Mouse (Mus musculus): Measurements from ENCODE around the gene Atp5b.
"Not testable (repeated sequence)": the region's sequence is repeated elsewhere in the genome, so short reads cannot be mapped to it uniquely, and the experiment has no call there.

The Atp5b gene

GRCm38 (mm10) chr10:128082880-128083421 is at the start of gene Atp5b:
TSS of gene Atp5b (plus strand) at chr10:128083273.
- peak; percentile 100 for DNase-seq (ENCODE audit: low read depth, low spot score)

DNA sequence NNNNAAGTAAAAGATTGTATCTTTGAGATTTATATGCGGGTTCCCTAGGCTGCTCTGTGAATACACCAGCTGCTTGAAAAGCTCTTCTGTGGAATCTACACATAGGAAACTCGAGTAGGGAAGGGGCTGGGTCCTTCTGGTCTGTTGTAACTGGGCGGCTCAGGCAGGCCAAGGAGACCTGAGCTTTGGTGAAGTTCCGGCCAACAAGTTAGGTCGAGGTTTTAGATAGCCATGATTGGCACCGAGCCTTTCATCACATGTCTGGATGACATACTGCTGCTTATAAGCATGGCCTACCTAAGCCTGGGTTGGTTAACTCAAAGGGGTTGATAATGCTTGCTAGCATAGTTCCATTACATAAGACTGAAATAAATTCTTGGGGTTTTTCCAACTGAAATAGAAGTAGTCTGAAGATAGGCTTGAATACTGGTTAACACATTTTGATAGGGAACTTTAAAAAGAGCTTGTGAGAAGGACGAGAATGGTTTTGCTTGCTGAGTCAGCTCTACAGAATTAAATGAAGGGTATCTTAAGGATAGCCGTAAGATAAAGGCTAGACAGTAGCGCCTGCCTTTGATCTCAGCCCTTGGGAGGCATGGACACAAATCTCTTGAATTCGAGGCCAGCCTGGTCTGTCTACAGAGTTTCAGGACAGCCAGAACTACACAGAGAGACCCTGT is 46.2 kb upstream of the Atp5b start:
- no peak for DNase-seq (ENCODE audit: low read depth, low spot score)

- no peak for DNase-seq (ENCODE audit: low read depth, low spot score)
Observed at GRCm38 (mm10) chr10:128037921-128038320, 45.2 kb upstream of the Atp5b start.

DNA sequence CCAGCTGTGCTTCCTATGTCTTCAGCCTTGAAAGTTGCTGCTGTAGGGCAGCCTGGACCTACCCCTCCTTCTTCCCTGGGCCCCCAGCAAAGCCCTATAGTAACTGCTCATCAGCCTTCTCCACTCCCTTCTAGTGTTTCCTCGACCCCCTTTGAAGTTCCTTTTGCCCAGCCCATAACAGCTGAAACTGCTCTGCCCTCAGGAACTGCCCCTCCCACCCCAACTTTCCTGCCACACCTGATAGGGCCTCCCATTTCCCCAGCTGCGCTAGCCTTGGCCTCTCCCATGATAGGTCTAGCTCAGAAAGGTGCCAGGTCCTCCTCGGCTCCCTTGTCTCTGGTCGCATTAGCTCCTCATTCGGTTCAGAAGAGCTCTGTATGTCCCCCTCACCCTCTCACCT is 43.9 kb upstream of the Atp5b start:
- DNase-seq (ENCODE audit: low read depth, low spot score): no peak

- no peak for DNase-seq (ENCODE audit: low read depth, low spot score)
Observed at GRCm38 (mm10) chr10:128039858-128040257, 43.2 kb upstream of the Atp5b start.

GRCm38 (mm10) chr10:128040293-128040692 is 42.8 kb upstream of the Atp5b start:
- DNase-seq (ENCODE audit: low read depth, low spot score): no peak

DNA sequence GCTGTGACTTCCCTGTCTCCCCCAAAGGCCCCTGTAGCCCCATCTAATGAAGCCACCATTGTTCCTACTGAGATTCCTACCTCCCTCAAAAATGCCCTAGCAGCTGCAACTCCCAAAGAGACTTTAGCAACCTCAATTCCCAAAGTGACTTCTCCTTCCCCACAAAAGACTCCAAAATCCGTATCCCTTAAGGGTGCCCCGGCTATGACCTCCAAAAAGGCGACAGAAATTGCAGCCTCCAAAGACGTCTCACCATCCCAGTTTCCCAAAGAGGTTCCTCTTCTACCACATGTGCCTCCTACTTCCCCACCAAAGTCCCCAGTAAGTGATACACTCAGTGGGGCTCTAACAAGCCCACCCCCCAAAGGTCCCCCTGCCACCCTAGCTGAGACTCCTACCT is 41.4 kb upstream of the Atp5b start:
- no peak for DNase-seq (ENCODE audit: low read depth, low spot score)

DNA sequence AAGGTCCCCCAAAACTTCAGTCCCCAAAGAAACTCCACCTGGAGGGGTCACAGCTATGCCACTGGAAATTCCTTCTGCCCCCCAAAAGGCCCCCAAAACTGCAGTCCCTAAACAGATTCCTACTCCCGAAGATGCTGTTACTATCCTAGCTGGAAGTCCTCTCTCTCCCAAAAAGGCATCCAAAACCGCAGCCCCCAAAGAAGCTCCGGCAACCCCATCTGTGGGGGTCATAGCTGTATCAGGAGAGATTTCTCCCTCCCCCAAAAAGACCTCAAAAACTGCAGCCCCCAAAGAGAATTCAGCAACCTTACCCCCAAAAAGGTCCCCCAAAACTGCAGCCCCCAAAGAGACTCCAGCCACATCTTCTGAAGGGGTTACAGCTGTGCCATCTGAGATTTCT is 40.6 kb upstream of the Atp5b start:
- DNase-seq (ENCODE audit: low read depth, low spot score): no peak

DNA sequence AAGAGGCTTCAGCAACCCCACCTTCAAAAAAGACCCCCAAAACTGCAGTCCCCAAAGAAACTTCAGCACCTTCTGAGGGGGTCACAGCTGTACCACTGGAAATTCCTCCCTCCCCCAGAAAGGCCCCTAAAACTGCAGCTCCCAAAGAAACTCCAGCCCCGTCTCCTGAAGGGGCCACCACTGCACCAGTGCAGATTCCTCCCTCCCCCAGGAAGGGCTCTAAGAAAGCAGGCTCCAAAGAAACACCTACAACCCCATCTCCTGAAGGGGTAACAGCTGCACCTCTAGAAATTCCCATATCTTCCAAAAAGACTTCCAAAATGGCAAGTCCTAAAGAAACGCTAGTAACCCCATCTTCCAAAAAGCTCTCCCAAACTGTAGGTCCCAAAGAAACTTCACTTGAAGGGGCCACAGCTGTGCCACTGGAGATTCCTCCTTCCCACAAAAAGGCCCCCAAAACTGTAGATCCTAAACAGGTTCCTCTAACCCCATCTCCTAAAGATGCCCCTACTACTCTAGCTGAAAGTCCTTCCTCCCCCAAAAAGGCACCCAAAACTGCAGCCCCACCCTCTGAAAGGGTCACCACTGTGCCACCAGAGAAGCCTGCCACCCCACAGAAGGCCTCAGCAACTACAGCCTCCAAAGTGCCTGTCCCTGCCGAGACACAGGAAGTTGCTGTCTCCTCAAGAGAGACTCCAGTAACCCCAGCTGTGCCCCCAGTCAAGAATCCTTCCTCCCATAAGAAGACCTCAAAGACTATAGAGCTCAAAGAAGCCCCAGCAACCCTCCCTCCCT is 39.8 kb upstream of the Atp5b start:
- DNase-seq (ENCODE audit: low read depth, low spot score): no peak

DNA sequence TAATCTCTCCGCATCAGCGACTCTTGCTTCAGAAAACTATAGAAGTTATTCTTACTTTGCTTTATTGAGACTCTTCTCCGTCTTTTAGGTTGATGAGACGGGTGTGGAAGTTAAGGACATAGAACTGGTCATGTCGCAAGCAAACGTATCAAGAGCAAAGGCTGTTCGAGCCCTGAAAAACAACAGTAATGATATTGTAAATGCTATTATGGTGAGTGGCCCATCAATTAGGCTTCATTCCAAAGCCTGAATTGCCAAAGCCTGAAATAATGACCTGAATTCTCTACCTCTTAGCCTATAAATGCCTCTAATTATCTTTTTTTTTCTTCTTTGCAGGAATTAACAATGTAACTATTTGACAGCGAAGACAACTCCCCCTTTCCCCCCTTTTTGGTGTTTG is 34.9 kb upstream of the Atp5b start:
- DNase-seq (ENCODE audit: low read depth, low spot score): no peak

- DNase-seq (ENCODE audit: low read depth, low spot score): no peak
Observed at GRCm38 (mm10) chr10:128049741-128050140, 33.3 kb upstream of the Atp5b start.

- DNase-seq (ENCODE audit: low read depth, low spot score): no peak
Observed at GRCm38 (mm10) chr10:128050355-128050754, 32.7 kb upstream of the Atp5b start.

DNA sequence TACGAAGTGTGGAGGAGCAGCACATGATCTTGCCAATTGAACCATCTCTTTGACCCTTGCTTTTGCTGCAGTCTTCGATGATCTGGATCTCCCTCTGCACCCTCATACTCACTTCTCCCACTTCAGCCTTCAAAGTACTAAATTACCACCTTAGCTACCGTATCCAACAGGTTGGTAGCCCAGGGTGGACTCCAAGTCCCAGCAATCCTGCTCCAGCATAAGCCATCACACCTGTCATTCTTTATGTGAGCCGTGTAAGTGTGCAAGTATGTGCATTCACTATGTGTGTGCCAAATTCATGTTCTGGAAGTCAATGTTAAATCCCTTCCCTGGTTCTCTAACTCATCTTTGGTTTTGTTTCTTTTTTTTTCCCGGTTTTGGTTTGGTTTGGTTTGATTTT is 31.5 kb upstream of the Atp5b start:
- DNase-seq (ENCODE audit: low read depth, low spot score): no peak

DNA sequence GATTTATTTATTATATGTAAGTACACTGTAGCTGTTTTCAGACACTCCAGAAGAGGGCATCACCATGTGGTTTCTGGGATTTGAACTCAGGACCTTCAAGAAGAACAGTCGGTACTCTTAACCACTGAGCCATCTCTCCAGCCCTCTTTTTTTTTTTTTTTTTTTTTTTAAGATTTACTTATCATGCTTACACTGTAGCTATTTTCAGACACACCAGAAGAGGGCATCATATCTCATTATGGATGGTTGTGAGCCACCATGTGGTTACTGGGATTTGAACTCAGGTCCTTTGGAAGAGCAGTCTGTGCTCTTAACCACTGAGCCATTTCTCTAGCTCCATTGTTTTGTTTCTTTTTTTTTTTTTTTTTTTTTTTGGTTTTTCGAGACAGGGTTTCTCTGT is 30.9 kb upstream of the Atp5b start:
- not testable (repeated sequence) for DNase-seq (ENCODE audit: low read depth, low spot score)

- DNase-seq (ENCODE audit: low read depth, low spot score): no peak
Observed at GRCm38 (mm10) chr10:128053001-128053400, 30.1 kb upstream of the Atp5b start.

- no peak for DNase-seq (ENCODE audit: low read depth, low spot score)
Observed at GRCm38 (mm10) chr10:128058184-128058583, 24.9 kb upstream of the Atp5b start.

GRCm38 (mm10) chr10:128058601-128059151 is 24.4 kb upstream of the Atp5b start, which contains the start of gene Ptges3:
TSS of gene Ptges3 (plus strand) at chr10:128058954.
- peak; percentile 88 for DNase-seq (ENCODE audit: low read depth, low spot score)

DNA sequence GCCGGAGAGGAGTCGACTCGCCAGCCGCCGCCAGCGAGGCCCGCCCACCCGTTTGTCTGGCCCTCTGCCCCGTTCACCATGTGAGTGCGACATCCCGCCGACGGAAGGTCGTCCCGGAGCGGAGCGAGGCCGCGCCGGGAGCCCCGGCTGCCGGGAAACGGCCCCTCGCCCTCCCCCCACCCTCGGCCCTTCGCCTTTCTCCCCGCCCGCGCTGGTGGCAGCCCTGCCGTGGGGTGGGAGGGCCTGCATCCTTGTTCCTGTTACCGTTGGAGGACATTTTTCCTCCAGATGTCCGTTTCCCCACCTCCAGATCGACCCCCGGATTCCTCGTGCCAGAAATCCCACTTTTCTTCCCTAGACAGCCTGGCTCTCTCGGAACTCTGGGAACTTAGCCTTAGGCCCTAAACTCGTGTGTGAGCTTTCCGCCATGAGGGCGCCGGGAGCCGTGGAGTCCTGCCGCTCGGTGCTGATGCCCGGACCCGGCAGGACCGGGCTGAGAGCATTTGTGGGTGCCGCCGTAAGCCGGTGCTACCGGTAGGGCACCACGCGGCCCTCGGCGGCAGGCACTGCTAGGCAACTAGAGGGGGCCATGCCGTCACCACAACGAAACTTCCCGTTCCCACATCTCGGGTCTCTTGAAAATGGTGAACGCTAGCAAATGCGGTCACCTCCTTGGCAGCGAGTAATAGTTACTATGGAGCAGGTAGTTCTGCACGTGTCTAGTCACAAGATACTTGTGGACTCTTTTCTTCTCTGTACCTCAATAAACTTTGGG is 23.7 kb upstream of the Atp5b start:
- DNase-seq (ENCODE audit: low read depth, low spot score): peak; percentile 23

DNA sequence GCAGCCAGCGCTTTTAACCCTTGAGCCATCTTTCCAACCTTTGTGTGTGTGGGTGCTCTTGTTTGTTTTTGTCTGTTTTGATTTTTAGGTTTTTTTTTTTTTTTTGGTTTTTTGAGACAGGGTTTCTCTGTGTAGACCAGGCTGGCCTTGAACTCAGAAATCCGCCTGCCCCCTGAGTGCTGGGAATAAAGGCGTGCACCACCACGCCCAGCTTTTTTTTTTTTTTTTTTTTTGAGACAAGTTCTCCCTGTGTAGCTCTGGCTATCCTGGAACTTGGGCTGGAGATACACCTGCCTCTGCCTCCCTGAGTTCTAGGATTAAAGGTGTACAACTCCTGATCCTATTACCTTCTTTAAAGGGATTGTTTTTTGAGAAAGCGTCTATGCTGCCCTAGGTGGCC is 22.0 kb upstream of the Atp5b start:
- DNase-seq (ENCODE audit: low read depth, low spot score): no peak

- no peak for DNase-seq (ENCODE audit: low read depth, low spot score)
Observed at GRCm38 (mm10) chr10:128062221-128062989, 20.7 kb upstream of the Atp5b start.

GRCm38 (mm10) chr10:128066072-128066471 is 17.0 kb upstream of the Atp5b start:
- DNase-seq (ENCODE audit: low read depth, low spot score): no peak
